Mouse (Mus musculus): ENCODE data around the gene Fam168a.

DNA sequence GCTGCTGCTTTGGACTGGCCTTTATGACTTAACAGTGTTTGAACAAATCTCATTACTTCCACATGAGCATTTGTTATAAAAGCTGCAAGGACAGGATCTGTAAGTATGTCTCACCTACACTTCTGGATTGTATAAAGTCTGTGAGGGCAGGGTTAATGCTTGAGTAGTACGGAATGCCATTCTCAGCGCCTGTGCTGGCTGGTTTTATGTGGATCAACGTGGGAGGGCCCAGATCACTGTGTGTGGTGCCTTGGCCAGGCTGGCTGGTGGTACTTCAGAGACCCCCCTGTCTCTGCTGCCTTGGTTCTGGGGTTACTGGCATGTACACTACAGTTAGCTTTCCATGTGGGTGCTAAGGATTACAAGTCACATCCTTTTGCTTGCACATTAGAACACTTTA lies 61.1 kb downstream of the Fam168a start:
- no peak for TF ChIP-seq CTCF (IDR thresholded peaks at IDR 0.05; ENCODE audit: borderline replicate concordance, insufficient read depth, low read depth, low read length)
- TF ChIP-seq POLR2A (IDR thresholded peaks at IDR 0.05; ENCODE audit: borderline replicate concordance, insufficient read depth, low read length) = no peak

Data from cerebellum, adult 2 months (tissue).